ENCODE assay signal across 9 mouse cellular contexts in the genomic region with DNA sequence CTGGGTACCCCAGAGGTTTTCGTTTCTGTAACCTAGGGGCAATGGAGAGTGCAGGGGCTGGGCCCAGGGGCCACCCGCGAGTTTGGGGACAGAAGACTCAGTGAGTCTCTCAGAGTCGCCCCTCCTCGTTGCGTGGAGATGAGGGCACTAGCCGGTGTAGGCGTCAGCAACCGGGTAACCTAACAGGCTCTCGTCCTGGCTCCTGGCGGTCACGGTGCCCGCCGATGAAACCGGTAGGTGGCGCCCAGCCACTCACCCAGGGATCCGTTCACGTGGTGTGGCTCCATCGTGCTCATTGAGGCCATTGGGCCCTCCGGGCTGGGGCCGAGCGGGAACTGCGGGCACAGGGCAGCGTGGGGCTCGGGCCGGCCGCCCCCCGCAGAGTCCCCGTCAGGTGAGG. TPM values are rescaled to one million over a fixed set of nuclear protein-coding genes. Genes with fewer than 3 reads are reported as not detected.
A peak's percentile ranks its signal among the peaks of the same experiment; 100 is the strongest.
DNase-seq lines count a peak whose midpoint lies in the region; ATAC-seq and TF ChIP-seq lines count a peak whose summit lies in the region.
"Had no signal": no experiment of that assay in that cellular context is flagged by ENCODE, and none has a peak within 500 bp of the region (broad histone marks: within the 10 kb centered on the region; RNA-seq: fewer than 3 reads in every experiment).

No protein-coding gene starts in this region.

- peak overlapping the region; percentile 67 for H3K9ac ChIP-seq in hindbrain, embryonic 16.5 days (ENCODE audit: low read depth, low read length)

- no peak for ATAC-seq in G1E (ENCODE audit: extremely low read depth, insufficient number of reproducible peaks, low FRiP score, poor library complexity, severe bottlenecking)
- ATAC-seq in hindbrain, embryonic 16.5 days = peak; percentile 16; the same call in 1 of the 2 replicates
- no peak for ATAC-seq in activated CD4-positive, CD25-positive, alpha-beta regulatory T cell, adult 4 months

- no peak for TF ChIP-seq CTCF in G1E (IDR thresholded peaks at IDR 0.05; ENCODE audit: low read depth, low read length)

- peaks cover 29% of the 10 kb centered on the region for H3K9me3 ChIP-seq in G1E (replicated peaks)
- peaks cover 2% of the 10 kb centered on the region; the same call in 1 of the 2 replicates for H3K9me3 ChIP-seq in hindbrain, embryonic 16.5 days (ENCODE audit: control insufficient read depth, low read length)

- H3K4me3 ChIP-seq in G1E (ENCODE audit: low read depth, low read length) = 0 out of 2 replicates have a peak overlapping the region, but pooled peaks have one; percentile 7
- H3K4me3 ChIP-seq in hindbrain, embryonic 16.5 days (ENCODE audit: low read length) = peak overlapping the region; percentile 40

- intact Hi-C loops in left cerebral cortex, postnatal 10 days (cut with DNase I) = no loop called here

- peaks cover 85% of the 10 kb centered on the region for H3K36me3 ChIP-seq in G1E (replicated peaks)
- H3K36me3 ChIP-seq in hindbrain, embryonic 16.5 days (ENCODE audit: control insufficient read depth, insufficient read depth, low read length) = peaks cover 11% of the 10 kb centered on the region

- no peak overlapping the region for H3K27ac ChIP-seq in hindbrain, embryonic 16.5 days (ENCODE audit: low read depth, low read length)
- H3K27ac ChIP-seq: macrophage had no signal

- H3K27me3 ChIP-seq in G1E (ENCODE audit: insufficient read depth, low read length) = peaks cover 3% of the 10 kb centered on the region; the same call in 1 of the 2 replicates
- H3K27me3 ChIP-seq in hindbrain, embryonic 16.5 days (replicated peaks; ENCODE audit: control insufficient read depth, insufficient read depth, low read length) = no peaks in the 10 kb centered on the region

- H3K4me2 ChIP-seq in hindbrain, embryonic 16.5 days (ENCODE audit: low read length) = peak overlapping the region; percentile 73

- H3K4me1 ChIP-seq in G1E (ENCODE audit: insufficient read depth, low read depth, low read length) = peaks cover 45% of the 10 kb centered on the region
- H3K4me1 ChIP-seq in hindbrain, embryonic 16.5 days (ENCODE audit: control insufficient read depth, insufficient read depth, low read depth, low read length) = peaks cover 60% of the 10 kb centered on the region

- WGBS in hindbrain, embryonic 16.5 days = 3% methylated on average over 27 of the region's 29 CpGs

- DNase-seq in G1E (ENCODE audit: low spot score) = no peak
- DNase-seq in cerebellum, adult 9-11 months = peak; percentile 92
- peak; percentile 78 for DNase-seq in frontal cortex, postnatal 14 days (ENCODE audit: low spot score in 2 of 2)
- peak; percentile 71 to 90 for DNase-seq in left cerebral cortex, postnatal 10 days (ENCODE audit: extremely low spot score in 1 of 2, low spot score in 2 of 2)
- DNase-seq in lung, postnatal 36 days = peak; percentile 91
- DNase-seq in right cerebral cortex, postnatal 25 days = peak; percentile 82

RNA-seq across cellular contexts. Expression of a gene that starts 4.1 kb away (rescaled TPM):
- 22.9 and 24.4 TPM in 2 replicates for total RNA-seq in G1E (2014; fragmentation: Nextera tagmentation)
- total RNA-seq in G1E (2017) = 35.8 and 36.8 TPM in 2 replicates
- 141 and 157 TPM in 2 replicates for polyA plus RNA-seq in G1E (2012)
- polyA plus RNA-seq in hindbrain, embryonic 16.5 days (2015; fragmentation: Nextera tagmentation; extraction: Ambion mirVana) = 150 and 164 TPM in 2 replicates
- total RNA-seq in left cerebral cortex, postnatal 10 days (2021) = 10 to 100 TPM; 46.6 to 53.2 TPM
- polyA plus RNA-seq in activated CD4-positive, CD25-positive, alpha-beta regulatory T cell, adult 4 months (2017; shearing (Covaris generic)) = 10 to 100 TPM; 19.3 to 44.6 TPM

RNA-seq across cellular contexts. Expression of a gene that starts 10.4 kb away (rescaled TPM):
- total RNA-seq in G1E (2014; fragmentation: Nextera tagmentation) = 21.7 and 31.0 TPM in 2 replicates
- total RNA-seq in G1E (2017) = 51.7 and 114 TPM in 2 replicates
- 606 and 1,025 TPM in 2 replicates for polyA plus RNA-seq in G1E (2012)
- 148 and 157 TPM in 2 replicates for polyA plus RNA-seq in hindbrain, embryonic 16.5 days (2015; fragmentation: Nextera tagmentation; extraction: Ambion mirVana)
- 100 to 1,000 TPM; 236 to 250 TPM for total RNA-seq in left cerebral cortex, postnatal 10 days (2021)
- polyA plus RNA-seq in activated CD4-positive, CD25-positive, alpha-beta regulatory T cell, adult 4 months (2017; shearing (Covaris generic)) = 10 to 100 TPM; 15.8 to 17.7 TPM

RNA-seq across cellular contexts. Expression of a gene that starts 17.7 kb away (rescaled TPM):
- total RNA-seq in G1E (2014; fragmentation: Nextera tagmentation) (1.3 and 2.6 TPM in 2 replicates), G1E (2017) (1.2 and 1.6 TPM in 2 replicates)
- 1.6 and 1.7 TPM in 2 replicates for polyA plus RNA-seq in G1E (2012)
- polyA plus RNA-seq in hindbrain, embryonic 16.5 days (2015; fragmentation: Nextera tagmentation; extraction: Ambion mirVana) = 1.1 and 1.6 TPM in 2 replicates
- 1 to 10 TPM in 1 of 2 experiments, under 1 TPM in 1; 0.94 to 1.1 TPM for total RNA-seq in left cerebral cortex, postnatal 10 days (2021)
- 1 to 10 TPM in 1 of 2 experiments, under 1 TPM in 1; 0.54 to 1.0 TPM for polyA plus RNA-seq in activated CD4-positive, CD25-positive, alpha-beta regulatory T cell, adult 4 months (2017; shearing (Covaris generic))

RNA-seq across cellular contexts. Expression of a gene that starts 34.0 kb away (rescaled TPM):
- not detected in 2 replicates for total RNA-seq in G1E (2014; fragmentation: Nextera tagmentation)
- not detected in 2 replicates for total RNA-seq in G1E (2017)
- 0.03 and 0.06 TPM in 2 replicates for polyA plus RNA-seq in G1E (2012)
- 0.11 and 0.48 TPM in 2 replicates for polyA plus RNA-seq in hindbrain, embryonic 16.5 days (2015; fragmentation: Nextera tagmentation; extraction: Ambion mirVana)
- total RNA-seq in left cerebral cortex, postnatal 10 days (2021) = not detected
- not detected for polyA plus RNA-seq in activated CD4-positive, CD25-positive, alpha-beta regulatory T cell, adult 4 months (2017; shearing (Covaris generic))

RNA-seq across cellular contexts. Expression of a gene that starts 59.0 kb away (rescaled TPM):
- total RNA-seq in G1E (2014; fragmentation: Nextera tagmentation) (20.8 and 22.7 TPM in 2 replicates), G1E (2017) (7.6 and 9.1 TPM in 2 replicates)
- 56.4 and 59.0 TPM in 2 replicates for polyA plus RNA-seq in G1E (2012)
- 14.9 and 19.2 TPM in 2 replicates for polyA plus RNA-seq in hindbrain, embryonic 16.5 days (2015; fragmentation: Nextera tagmentation; extraction: Ambion mirVana)
- total RNA-seq in left cerebral cortex, postnatal 10 days (2021) = 10 to 100 TPM; 15.1 to 18.5 TPM
- 10 to 100 TPM; 27.8 to 35.2 TPM for polyA plus RNA-seq in activated CD4-positive, CD25-positive, alpha-beta regulatory T cell, adult 4 months (2017; shearing (Covaris generic))
